Mouse (Mus musculus) embryonic facial prominence, embryonic 13.5 days (tissue): ENCODE data around the gene Baiap2l2. TPM values are rescaled to one million over a fixed set of nuclear protein-coding genes. Genes with fewer than 3 reads are reported as not detected.
"Not testable (repeated sequence)": the region's sequence is repeated elsewhere in the genome, so short reads cannot be mapped to it uniquely, and the experiment has no call there.

Source experiments
- ATAC-seq: fragments of 200-750 bp; cut with Nextera tagmentation; 2 replicates; pipeline ENCODE4 v1.8.0; 2017; ENCODE audit warnings: low read depth; ENCODE audit not compliant: insufficient number of reproducible peaks, insufficient read depth, low FRiP score, low TSS enrichment
- H3K27ac ChIP-seq: fragments of 300-500 bp; sonication (generic); 2 replicates; pipeline ENCODE4 v1.5.1; 2015; ENCODE audit warnings: moderate library complexity, mild to moderate bottlenecking, inconsistent platforms
- H3K27me3 ChIP-seq: fragments of 300-500 bp; sonication (generic); 2 replicates; pipeline ENCODE4 v1.6.1; 2015; ENCODE audit warnings: mild to moderate bottlenecking, inconsistent platforms
- H3K36me3 ChIP-seq: fragments of 300-500 bp; sonication (generic); 2 replicates; pipeline ENCODE4 v1.6.1; 2015; ENCODE audit warnings: mild to moderate bottlenecking, inconsistent platforms
- H3K4me1 ChIP-seq: fragments of 300-500 bp; sonication (generic); 2 replicates; pipeline ENCODE4 v1.6.1; 2015; ENCODE audit warnings: inconsistent platforms
- H3K4me2 ChIP-seq: fragments of 300-500 bp; sonication (generic); 2 replicates; pipeline ENCODE4 v1.6.1; 2015; ENCODE audit warnings: moderate library complexity, mild to moderate bottlenecking, inconsistent platforms
- H3K4me3 ChIP-seq: fragments of 300-500 bp; sonication (generic); 2 replicates; pipeline ENCODE4 v1.5.1; 2015; ENCODE audit warnings: mild to moderate bottlenecking, inconsistent platforms
- H3K9ac ChIP-seq: fragments of 300-500 bp; sonication (generic); 2 replicates; pipeline ENCODE4 v1.6.1; 2015; ENCODE audit warnings: mild to moderate bottlenecking, inconsistent platforms
- H3K9me3 ChIP-seq: fragments of 300-500 bp; sonication (generic); 2 replicates; pipeline ENCODE4 v1.6.1; 2016; ENCODE audit warnings: inconsistent platforms
- WGBS: fragments of 180-500 bp; shearing (Covaris S2); methylation state at CpG from one replicate; pipeline ENCODE4 v1.1.7; 2015; ENCODE audit warnings: mixed read lengths; 5-methylcytosine and 5-hydroxymethylcytosine counted together
- polyA plus RNA-seq: library from polyadenylated mRNA; unstranded; fragments of >200 nt; fragmentation: Nextera tagmentation; extraction: Ambion mirVana; gene quantifications from 2 replicates; pipeline ENCODE4 v1.2.1, GENCODE M21; 2015

Baiap2l2 gene
- polyA plus RNA-seq, 1 experiment from 2014 or later = 23.4 TPM

DNA sequence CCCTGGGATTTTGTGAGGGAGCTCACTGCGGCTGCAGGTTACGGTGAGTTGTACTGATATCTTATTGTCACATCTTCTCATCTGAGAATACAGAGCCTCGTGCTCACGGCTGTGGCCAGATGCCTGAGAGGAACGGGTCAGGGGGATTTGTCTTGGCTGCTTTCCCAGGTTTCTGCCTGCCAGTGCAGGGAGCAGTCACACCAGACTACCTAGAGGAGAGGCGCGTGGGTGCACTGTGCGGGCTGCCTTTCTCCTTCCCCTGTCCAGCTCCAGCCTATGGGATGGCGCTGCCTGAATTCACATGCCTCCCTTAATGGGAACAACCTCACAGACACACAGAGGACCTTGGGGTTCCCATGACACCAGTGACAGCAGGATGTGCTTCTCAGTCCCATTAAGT, 50.1 kb downstream of the Baiap2l2 start:
- H3K4me2 ChIP-seq = no peak overlapping the region
- peaks cover 79% of the 10 kb centered on the region for H3K36me3 ChIP-seq
- H3K4me3 ChIP-seq = no peak overlapping the region
- ATAC-seq = no peak
- WGBS = 88% methylated on average over 9 of the region's 9 CpGs
- no peak overlapping the region for H3K27ac ChIP-seq
- no peak overlapping the region for H3K9ac ChIP-seq
- no peaks in the 10 kb centered on the region for H3K27me3 ChIP-seq
- H3K4me1 ChIP-seq = peaks cover 2% of the 10 kb centered on the region; the same call in 1 of the 2 replicates
- no peaks in the 10 kb centered on the region for H3K9me3 ChIP-seq

DNA sequence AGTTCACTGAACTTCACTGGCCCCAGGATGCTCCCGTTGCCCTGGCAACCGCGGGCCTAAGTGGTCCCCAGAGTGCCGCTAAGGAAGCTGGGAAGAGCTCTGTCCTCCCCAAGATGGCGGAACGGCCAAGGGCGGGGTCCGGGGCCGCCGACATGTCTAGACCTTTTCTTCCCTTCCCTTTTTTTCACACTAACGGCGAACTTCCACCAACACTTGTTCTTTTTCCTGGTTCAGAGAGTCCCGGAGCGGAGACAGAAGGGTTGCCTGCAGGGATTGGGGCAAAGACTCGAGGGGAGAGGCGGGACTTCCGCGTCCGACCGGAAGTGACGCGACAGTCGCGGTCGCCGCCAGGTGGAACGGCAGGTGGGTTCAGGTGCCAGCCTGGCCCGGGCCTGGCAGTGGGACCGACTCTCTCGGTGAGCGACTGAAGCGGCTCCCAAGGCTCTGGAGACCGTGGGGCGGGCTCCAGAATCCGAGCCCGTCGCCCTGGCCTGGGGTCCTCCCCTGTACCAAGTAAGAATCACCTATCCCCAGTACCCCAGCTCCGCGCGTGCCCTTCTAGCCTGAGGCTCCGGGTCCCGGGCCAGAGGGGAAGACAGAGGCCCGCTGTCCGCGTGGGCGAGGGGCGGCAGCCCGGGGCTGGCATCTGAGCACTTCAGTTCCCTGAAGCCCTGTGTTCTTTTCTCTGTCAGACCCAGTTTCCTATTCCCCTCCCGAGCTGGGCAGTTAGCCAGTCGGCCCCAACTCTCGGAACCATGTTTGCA, 56.1 kb downstream of the Baiap2l2 start, which contains the start of the genes Pick1 and Gm49486:
Gene Pick1 (plus strand): TSS at position 116 of the 764 bp plus-strand sequence.
Gene Gm49486 (plus strand): TSS at position 334 of the 764 bp plus-strand sequence.
- Histone ChIP-seq H3K27me3 (no peaks in the 10 kb centered on the region), H3K4me2 (peak within 1 kb of the TSS; percentile 97), H3K27ac (peak within 1 kb of the TSS; percentile 97), H3K4me3 (peak within 1 kb of the TSS; percentile 88), H3K4me1 (peaks cover 16% of the 10 kb centered on the region), H3K36me3 (peaks cover 23% of the 10 kb centered on the region), H3K9ac (peak within 1 kb of the TSS; percentile 90), H3K9me3 (no peaks in the 10 kb centered on the region)
- under 1% methylated on average over 51 of the region's 51 CpGs for WGBS
- ATAC-seq = peak; percentile 78

DNA sequence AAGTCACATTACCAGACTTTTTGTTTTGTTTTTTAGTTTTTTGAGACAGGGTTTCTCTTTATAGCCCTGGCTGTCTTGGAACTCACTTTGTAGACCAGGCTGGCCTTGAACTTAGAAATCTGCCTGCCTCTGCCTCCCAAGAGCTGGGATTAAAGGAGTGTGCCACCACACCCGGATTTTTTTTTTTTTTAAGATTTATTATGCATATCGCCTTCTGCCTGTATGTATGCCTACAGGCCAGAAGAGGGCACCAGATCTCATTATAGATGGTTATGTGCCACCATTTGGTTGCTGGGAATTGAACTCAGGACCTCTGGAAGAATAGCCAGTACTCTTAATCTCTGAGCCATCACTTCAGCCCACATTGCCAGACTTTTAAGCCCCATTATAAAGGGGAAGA, 59.6 kb downstream of the Baiap2l2 start:
- not testable (repeated sequence) for H3K4me2 ChIP-seq, H3K9ac ChIP-seq, H3K9me3 ChIP-seq, H3K36me3 ChIP-seq, ATAC-seq, H3K27ac ChIP-seq, H3K27me3 ChIP-seq, H3K4me3 ChIP-seq
- 65% methylated on average over 2 of the region's 2 CpGs for WGBS
- peaks cover 20% of the 10 kb centered on the region for H3K4me1 ChIP-seq

DNA sequence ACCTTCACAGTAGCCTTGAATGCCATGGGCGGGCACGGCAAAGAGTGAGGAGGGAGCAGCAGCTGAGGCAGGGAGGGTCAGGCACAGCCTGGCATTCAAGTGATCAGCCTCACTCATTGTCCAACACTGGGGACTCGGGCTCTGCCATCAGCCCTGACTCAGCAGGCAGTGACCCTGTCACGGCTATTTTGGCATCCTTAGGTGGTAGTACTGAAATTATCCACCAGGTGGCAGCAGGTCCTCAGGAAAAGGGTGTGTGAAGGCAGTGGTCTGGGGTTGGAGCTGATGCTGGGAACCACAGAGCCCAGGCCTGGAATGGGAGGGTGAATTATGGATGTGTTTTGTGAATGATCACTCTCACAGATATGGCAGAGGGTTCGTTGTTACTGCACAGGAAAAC, 60.7 kb downstream of the Baiap2l2 start:
- peak; percentile 57; the same call in 1 of the 2 replicates for ATAC-seq
- Histone ChIP-seq H3K36me3 (no peaks in the 10 kb centered on the region), H3K9me3 (no peaks in the 10 kb centered on the region), H3K4me2 (no peak overlapping the region), H3K4me3 (no peak overlapping the region), H3K4me1 (peaks cover 13% of the 10 kb centered on the region), H3K9ac (no peak overlapping the region), H3K27ac (no peak overlapping the region), H3K27me3 (no peaks in the 10 kb centered on the region)
- 9% methylated on average over 5 of the region's 5 CpGs for WGBS

DNA sequence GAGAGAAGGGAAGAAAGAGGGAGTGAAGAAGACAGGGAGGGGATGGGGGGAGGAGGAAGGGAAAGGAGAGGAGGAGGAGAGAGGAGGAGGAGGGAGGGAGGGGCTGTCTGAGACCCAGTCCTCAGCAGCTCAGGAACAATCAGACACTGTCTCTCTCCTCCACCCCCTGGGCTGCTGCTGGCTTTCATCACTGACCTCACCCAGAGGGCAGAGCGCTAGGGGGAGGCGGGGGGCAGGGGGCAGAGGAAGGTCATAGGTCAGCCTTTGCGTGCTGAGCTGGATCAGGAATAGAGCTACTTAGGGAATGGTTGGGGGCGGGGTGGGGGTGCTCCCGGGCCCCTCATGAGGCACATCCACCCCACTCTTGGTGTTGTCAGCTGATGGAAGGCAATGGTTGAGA, 61.7 kb downstream of the Baiap2l2 start:
- H3K4me3 ChIP-seq = no peak overlapping the region
- no peak overlapping the region for H3K9ac ChIP-seq
- H3K36me3 ChIP-seq = no peaks in the 10 kb centered on the region
- no peak overlapping the region for H3K4me2 ChIP-seq
- H3K9me3 ChIP-seq = no peaks in the 10 kb centered on the region
- 7% methylated on average over 5 of the region's 5 CpGs for WGBS
- H3K27ac ChIP-seq = no peak overlapping the region
- H3K27me3 ChIP-seq = no peaks in the 10 kb centered on the region
- ATAC-seq = no peak
- H3K4me1 ChIP-seq = peaks cover 10% of the 10 kb centered on the region

DNA sequence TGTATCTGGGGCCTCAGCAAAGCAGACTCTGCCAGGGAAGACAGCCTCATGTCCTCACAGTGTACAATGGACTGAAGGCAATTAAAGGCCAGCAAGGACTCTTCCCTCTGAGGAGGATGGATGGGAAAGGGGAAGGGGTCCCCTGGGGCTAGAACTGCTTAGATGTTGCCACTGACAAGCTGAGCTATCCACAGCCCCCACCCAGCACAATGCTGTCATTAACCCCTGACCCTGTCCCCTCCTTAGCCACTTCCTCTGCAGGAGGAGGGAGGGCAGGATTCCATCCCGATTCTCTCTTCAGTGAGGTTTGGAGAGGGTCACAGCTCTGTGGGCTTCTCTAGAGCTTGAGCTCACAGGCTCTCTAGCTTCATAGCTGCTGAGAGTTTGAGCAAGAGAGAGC, 65.8 kb downstream of the Baiap2l2 start:
- Histone ChIP-seq H3K27ac (no peak overlapping the region), H3K36me3 (no peaks in the 10 kb centered on the region), H3K27me3 (no peaks in the 10 kb centered on the region), H3K9ac (no peak overlapping the region; the same call in 1 of the 2 replicates), H3K9me3 (no peaks in the 10 kb centered on the region), H3K4me2 (no peak overlapping the region), H3K4me3 (no peak overlapping the region), H3K4me1 (peaks cover 6% of the 10 kb centered on the region)
- WGBS = 4% methylated on average over 1 of the region's 1 CpGs
- no peak for ATAC-seq

DNA sequence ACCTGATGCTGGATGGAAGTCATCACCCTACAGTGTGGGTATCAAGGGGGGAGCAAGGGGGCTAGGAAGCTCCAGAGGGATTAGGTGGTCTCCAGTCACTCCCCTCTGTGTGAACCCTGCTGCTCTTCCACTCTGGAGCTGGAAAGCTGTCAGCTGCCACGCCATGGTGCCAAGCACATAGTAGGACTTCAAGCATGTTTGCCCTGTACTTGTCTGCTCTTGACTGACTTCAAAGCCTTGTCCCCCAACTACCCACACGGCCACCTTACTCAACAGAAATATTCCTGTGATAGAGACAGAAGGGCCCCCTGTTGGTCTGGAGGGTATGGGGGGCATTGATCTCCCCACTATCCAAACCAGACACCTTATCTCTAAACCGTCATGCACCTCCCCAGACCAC, 69.1 kb downstream of the Baiap2l2 start:
- no peak; the same call in 1 of the 2 replicates for ATAC-seq
- Histone ChIP-seq H3K4me3 (no peak overlapping the region), H3K4me1 (peaks cover 5% of the 10 kb centered on the region), H3K9ac (no peak overlapping the region; the same call in 1 of the 2 replicates), H3K9me3 (no peaks in the 10 kb centered on the region), H3K27me3 (no peaks in the 10 kb centered on the region), H3K36me3 (no peaks in the 10 kb centered on the region), H3K27ac (no peak overlapping the region), H3K4me2 (no peak overlapping the region)
- WGBS = 71% methylated on average over 3 of the region's 3 CpGs

DNA sequence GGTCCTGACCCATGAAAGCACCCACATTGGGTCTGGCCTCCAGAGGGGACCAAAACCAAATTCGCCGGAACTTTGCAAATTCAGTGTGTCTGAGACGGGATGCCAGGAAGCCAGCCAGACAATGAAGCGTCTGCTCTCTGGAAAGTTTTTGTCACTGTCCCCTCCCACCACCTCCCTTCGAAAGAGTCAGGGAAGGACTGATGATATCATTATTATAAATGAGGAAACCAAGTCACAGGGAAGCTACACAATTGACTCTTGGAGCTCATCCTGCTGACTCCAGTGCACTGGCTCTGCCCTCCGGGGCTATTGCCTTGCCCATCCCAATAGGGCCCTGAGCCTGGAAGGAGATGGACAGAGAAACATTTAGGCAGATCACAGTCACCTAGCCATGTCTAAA, 71.7 kb downstream of the Baiap2l2 start:
- Histone ChIP-seq H3K4me1 (peaks cover 5% of the 10 kb centered on the region), H3K27ac (0 out of 2 replicates have a peak overlapping the region, but pooled peaks have one; percentile 29), H3K9ac (no peak overlapping the region), H3K4me3 (no peak overlapping the region), H3K27me3 (no peaks in the 10 kb centered on the region), H3K36me3 (no peaks in the 10 kb centered on the region), H3K9me3 (no peaks in the 10 kb centered on the region), H3K4me2 (no peak overlapping the region)
- 69% methylated on average over 6 of the region's 6 CpGs for WGBS
- ATAC-seq = no peak

DNA sequence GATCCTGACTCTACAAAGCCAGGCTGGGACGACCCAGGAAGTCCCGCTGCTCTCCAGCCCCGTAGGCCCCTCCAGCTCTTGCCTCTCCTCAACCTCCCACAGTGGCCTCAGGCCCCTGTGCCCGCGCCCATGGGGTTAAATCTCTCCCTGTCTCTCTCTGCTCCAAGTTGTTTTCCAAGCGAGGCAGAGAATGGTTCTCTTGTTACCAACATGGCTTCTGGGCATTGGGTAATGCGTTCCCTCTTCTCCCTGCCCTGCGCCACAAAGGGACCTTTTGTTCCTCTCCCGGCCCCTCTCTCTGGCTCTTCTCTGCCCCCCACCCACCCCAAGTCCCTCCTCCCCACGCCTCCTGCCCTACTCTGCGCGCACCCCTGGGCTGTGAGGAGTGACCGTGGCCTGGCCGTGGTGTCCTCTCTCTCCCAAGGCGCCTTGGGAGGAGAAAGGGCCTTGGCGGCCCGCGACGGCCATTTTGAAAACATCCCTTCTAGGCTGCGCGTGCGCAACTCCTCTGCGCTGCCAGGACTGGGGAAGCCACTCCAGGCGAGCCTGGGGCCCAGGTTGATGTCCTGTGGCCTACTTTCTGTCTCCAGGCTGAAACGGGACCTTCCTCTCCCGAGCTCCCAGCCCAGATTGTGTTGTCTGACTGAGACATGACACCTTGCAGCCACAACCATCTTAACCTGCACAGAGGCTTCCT, 72.4 kb downstream of the Baiap2l2 start:
- Histone ChIP-seq H3K9ac (no peak overlapping the region), H3K4me3 (no peak overlapping the region), H3K4me1 (peaks cover 5% of the 10 kb centered on the region), H3K36me3 (no peaks in the 10 kb centered on the region), H3K4me2 (no peak overlapping the region), H3K27ac (peak overlapping the region; percentile 60), H3K27me3 (no peaks in the 10 kb centered on the region), H3K9me3 (no peaks in the 10 kb centered on the region)
- no peak for ATAC-seq
- WGBS = 52% methylated on average over 26 of the region's 26 CpGs

DNA sequence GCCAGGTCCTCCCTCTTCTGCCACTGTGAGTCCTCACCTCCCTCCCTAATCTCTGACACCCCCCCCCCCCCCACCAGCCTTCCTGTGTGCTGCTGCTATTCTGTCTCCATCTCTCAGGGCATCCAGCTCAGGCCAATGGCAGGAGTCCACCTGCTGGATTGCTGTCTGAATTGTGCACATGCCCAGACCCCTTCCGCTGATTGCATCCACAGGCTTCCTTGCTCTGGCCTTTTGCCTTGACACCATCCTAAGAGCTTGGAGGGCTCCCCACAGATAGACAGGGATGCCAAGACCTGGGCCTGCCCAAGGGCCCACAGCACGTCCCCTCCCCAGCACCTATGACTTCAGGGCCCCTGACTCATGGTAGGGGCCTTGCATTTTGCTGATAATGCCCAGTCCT, 75.0 kb downstream of the Baiap2l2 start:
- Histone ChIP-seq H3K9me3 (no peaks in the 10 kb centered on the region), H3K4me3 (no peak overlapping the region), H3K4me2 (no peak overlapping the region), H3K27ac (no peak overlapping the region), H3K36me3 (no peaks in the 10 kb centered on the region), H3K27me3 (no peaks in the 10 kb centered on the region), H3K9ac (no peak overlapping the region), H3K4me1 (peaks cover 5% of the 10 kb centered on the region)
- no peak for ATAC-seq
- 77% methylated on average over 2 of the region's 2 CpGs for WGBS

DNA sequence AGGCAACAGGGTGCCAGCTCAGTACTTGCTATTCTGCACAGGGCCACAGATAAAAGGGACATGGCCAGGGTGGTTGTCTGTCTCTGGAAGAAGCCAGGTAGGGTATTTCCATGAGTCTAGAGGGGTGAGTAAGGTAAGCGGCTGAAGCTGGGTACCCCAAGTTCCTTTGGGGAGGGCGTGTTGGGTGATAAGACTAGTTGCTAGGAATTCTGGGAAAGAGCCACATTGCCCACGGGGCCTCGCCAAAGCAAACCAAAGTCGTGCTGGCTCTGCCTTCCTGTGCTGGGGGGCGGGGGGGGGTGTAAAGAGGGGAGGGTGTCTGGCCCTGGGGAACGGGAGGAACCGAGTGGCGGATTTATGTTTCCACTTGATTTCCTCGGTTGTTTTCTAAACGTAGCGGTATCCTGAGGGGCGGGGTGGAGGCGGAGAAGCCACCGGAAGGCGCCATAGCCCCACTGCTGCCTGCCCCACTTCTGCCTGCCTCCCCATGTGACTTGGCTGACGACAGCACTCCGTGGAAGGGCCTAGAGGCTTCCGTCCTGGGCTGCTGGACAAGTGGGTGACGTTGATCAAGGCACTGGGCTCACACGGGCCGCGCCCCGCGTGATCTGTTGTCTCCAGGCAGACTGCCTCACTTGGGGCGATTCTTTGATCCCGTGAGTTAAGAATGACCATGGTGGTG, 76.4 kb downstream of the Baiap2l2 start:
- ATAC-seq = no peak
- no peaks in the 10 kb centered on the region for H3K9me3 ChIP-seq
- H3K9ac ChIP-seq = no peak overlapping the region
- H3K4me2 ChIP-seq = no peak overlapping the region
- H3K27me3 ChIP-seq = no peaks in the 10 kb centered on the region
- H3K36me3 ChIP-seq = no peaks in the 10 kb centered on the region
- 78% methylated on average over 27 of the region's 27 CpGs for WGBS
- H3K4me3 ChIP-seq = no peak overlapping the region
- H3K4me1 ChIP-seq = peaks cover 5% of the 10 kb centered on the region
- H3K27ac ChIP-seq = no peak overlapping the region
